Mouse (Mus musculus): Measurements from ENCODE around the gene Dlg5. TPM values are rescaled to one million over a fixed set of nuclear protein-coding genes. Genes with fewer than 3 reads are reported as not detected.

Dlg5 gene
- polyA plus RNA-seq, 1 experiment from 2014 or later = 32.5 TPM

DNA sequence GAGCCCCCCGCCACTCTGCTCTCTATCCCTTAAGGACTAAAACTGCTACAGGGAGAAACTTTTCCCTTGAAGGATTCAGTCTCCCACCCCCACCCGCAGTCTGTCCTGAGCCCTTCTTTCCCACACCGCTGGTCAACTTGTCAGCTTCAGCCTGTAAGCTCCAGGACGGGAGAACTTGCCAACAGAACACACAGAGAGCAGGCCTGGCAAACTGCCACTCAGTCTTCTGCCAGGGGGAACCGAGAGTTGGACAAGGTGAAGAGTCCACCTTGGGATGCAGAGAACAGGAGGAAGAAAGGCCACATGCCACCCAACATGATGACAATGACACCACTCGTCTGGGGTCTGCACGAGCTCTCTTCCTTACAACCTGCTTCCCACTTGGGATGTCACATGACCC lies 56.1 kb downstream of the Dlg5 start:
- no peak for DNase-seq (ENCODE audit: low spot score)
- 0 out of 2 replicates have a peak, but pooled peaks cover 8% of the 10 kb centered on the region for H3K36me3 ChIP-seq (replicated peaks; ENCODE audit: control insufficient read depth, insufficient read depth)

DNA sequence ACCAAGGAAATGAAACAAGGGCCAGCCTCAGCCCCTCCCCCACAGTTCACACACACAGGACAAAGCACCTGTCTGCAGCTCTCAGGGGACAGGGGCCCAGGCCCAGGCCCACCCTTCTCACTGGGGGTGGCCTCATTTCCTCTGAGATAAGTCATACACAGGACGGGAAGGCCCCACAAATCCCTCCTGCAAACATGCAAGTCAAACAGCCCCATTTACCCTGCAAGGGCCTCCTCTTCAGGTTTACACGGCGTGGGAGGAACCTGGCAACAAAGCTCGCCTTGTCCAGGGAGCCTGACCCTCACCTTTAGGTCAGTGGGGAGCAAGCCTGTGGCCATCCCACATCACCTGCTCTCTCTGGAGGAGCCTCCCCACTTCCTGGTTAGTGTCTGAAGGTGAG lies 60.2 kb downstream of the Dlg5 start:
- WGBS = 59% methylated on average over 4 of the region's 4 CpGs
- ATAC-seq (ENCODE audit: low FRiP score) (no peak), DNase-seq (ENCODE audit: low spot score) (no peak)
- no peak overlapping the region for H3K4me2 ChIP-seq (replicated peaks)
- H3K9ac ChIP-seq = no peak overlapping the region
- 0 out of 2 replicates have a peak, but pooled peaks cover 8% of the 10 kb centered on the region for H3K36me3 ChIP-seq (replicated peaks; ENCODE audit: control insufficient read depth, insufficient read depth)
- H3K4me3 ChIP-seq (replicated peaks; ENCODE audit: low read length) = no peak overlapping the region
- no peaks in the 10 kb centered on the region for H3K9me3 ChIP-seq (ENCODE audit: control insufficient read depth, low read length)
- no peak overlapping the region for H3K27ac ChIP-seq
- H3K4me1 ChIP-seq (replicated peaks; ENCODE audit: control insufficient read depth, insufficient read depth, low read length) = peaks cover 5% of the 10 kb centered on the region; the same call in 1 of the 2 replicates
- H3K27me3 ChIP-seq (ENCODE audit: control insufficient read depth, insufficient read depth, low read length) = no peaks in the 10 kb centered on the region

More for the DNA sequence above, 56.1 kb downstream of the Dlg5 start:
- Histone ChIP-seq H3K4me1 (replicated peaks; ENCODE audit: control insufficient read depth, insufficient read depth, low read length) (no peaks in the 10 kb centered on the region), H3K9me3 (ENCODE audit: control insufficient read depth, low read length) (no peaks in the 10 kb centered on the region), H3K27ac (no peak overlapping the region), H3K27me3 (ENCODE audit: control insufficient read depth, insufficient read depth, low read length) (no peaks in the 10 kb centered on the region), H3K4me3 (replicated peaks; ENCODE audit: low read length) (no peak overlapping the region), H3K9ac (no peak overlapping the region), H3K4me2 (replicated peaks) (no peak overlapping the region)
- whole genome bisulfite sequencing = 73% methylated on average over 7 of the region's 7 CpGs
- no peak for ATAC-seq (ENCODE audit: low FRiP score)

DNA sequence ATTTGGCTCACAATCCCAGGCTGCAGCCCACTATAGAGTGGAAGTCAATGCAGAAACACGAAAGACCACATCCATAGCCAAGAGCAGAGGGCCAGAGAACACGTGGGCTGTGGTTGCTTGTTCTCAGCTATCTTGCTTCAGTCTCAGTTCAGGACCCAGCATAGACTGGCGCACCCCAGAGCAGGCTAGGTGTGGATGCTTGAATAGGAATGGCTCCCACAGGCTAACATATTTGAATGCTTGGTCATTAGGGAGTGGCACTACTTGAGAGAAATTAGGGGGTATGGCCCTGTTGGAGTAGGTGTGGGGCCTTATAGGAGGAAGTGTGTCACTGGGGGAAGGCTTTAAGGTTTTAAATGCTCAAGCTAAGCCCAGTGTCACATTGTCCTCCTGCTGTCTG lies 62.8 kb downstream of the Dlg5 start:
- no peaks in the 10 kb centered on the region for H3K27me3 ChIP-seq (ENCODE audit: control insufficient read depth, insufficient read depth, low read length)
- no peak for ATAC-seq (ENCODE audit: low FRiP score)
- no peaks in the 10 kb centered on the region for H3K9me3 ChIP-seq (ENCODE audit: control insufficient read depth, low read length)
- peaks cover 5% of the 10 kb centered on the region; the same call in 1 of the 2 replicates for H3K4me1 ChIP-seq (replicated peaks; ENCODE audit: control insufficient read depth, insufficient read depth, low read length)
- WGBS = 86% methylated on average over 3 of the region's 3 CpGs
- no peak overlapping the region for H3K4me3 ChIP-seq (replicated peaks; ENCODE audit: low read length)
- DNase-seq (ENCODE audit: low spot score) = no peak
- no peak overlapping the region for H3K9ac ChIP-seq
- no peaks in the 10 kb centered on the region for H3K36me3 ChIP-seq (replicated peaks; ENCODE audit: control insufficient read depth, insufficient read depth)
- H3K27ac ChIP-seq = no peak overlapping the region
- H3K4me2 ChIP-seq (replicated peaks) = no peak overlapping the region

DNA sequence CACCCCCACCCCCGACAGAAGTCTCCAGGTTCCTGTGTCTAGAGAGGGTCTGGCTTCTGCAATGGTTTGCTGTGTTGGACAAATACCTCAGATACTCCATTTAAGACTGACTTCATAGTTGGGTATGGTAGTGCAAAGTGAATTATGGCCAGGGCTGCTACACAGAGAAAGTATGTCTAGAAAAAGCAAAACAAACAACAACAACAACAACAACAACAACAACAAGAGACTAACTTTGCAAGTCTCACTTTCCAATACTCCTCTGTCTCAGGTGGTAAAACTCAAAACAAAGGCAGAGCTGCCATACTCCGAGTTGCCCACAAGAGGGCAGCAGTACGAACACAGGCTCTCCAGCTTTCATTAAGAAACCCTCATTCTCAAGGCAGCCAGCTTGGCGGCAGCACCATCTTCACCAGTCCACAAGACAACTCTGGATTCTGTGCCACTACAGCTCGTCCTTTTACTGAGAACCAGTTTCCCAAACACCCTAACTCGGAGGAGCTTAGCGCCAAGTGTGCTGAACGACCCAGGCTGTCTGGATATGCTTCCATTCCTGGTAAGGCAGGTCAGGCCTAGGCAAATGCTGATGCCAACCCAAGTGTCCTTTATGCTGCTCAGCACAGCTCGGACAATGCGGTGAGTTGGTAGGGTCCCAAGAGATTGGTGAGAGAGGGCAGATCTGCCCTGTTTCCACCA lies 63.8 kb downstream of the Dlg5 start:
- Histone ChIP-seq H3K4me2 (replicated peaks) (no peak overlapping the region), H3K27ac (peak overlapping the region; percentile 40), H3K9ac (no peak overlapping the region), H3K36me3 (replicated peaks; ENCODE audit: control insufficient read depth, insufficient read depth) (no peaks in the 10 kb centered on the region), H3K27me3 (ENCODE audit: control insufficient read depth, insufficient read depth, low read length) (no peaks in the 10 kb centered on the region), H3K4me1 (replicated peaks; ENCODE audit: control insufficient read depth, insufficient read depth, low read length) (peaks cover 5% of the 10 kb centered on the region; the same call in 1 of the 2 replicates), H3K9me3 (ENCODE audit: control insufficient read depth, low read length) (no peaks in the 10 kb centered on the region), H3K4me3 (replicated peaks; ENCODE audit: low read length) (no peak overlapping the region)
- ATAC-seq (ENCODE audit: low FRiP score) (peak; percentile 71; the same call in 1 of the 2 replicates), DNase-seq (ENCODE audit: low spot score) (peak; percentile 91)
- WGBS = 32% methylated on average over 10 of the region's 10 CpGs

DNA sequence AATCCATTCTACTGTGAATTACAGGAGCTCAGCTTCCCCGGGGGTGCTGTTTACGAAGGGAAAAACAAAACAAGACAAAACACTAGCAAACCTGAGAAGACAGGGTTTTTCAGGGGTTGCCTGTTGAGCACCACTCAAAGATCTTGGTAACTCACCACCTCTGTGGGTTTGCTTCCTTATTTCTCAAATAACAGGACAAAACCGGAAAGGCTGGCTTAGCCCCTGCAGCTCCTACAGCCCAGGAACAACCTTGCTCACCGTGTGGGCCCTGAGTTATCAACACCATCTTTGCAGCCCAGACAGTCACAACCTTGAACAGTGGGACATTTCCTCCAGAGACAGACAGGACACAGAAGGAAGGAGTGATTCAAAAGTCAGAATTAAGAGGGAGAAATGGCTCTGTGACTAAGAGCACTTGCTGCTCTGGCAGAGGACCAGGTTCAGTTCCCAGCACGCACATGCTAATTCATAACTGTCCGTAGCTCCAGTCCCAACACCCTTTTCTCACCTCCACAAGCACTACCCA lies 66.2 kb downstream of the Dlg5 start:
- Histone ChIP-seq H3K27me3 (ENCODE audit: control insufficient read depth, insufficient read depth, low read length) (no peaks in the 10 kb centered on the region), H3K36me3 (replicated peaks; ENCODE audit: control insufficient read depth, insufficient read depth) (peaks cover 14% of the 10 kb centered on the region), H3K27ac (no peak overlapping the region), H3K4me2 (replicated peaks) (no peak overlapping the region), H3K9me3 (ENCODE audit: control insufficient read depth, low read length) (no peaks in the 10 kb centered on the region), H3K9ac (no peak overlapping the region), H3K4me3 (replicated peaks; ENCODE audit: low read length) (no peak overlapping the region), H3K4me1 (replicated peaks; ENCODE audit: control insufficient read depth, insufficient read depth, low read length) (peaks cover 5% of the 10 kb centered on the region; the same call in 1 of the 2 replicates)
- no peak for DNase-seq (ENCODE audit: low spot score)
- no peak for ATAC-seq (ENCODE audit: low FRiP score)
- 83% methylated on average over 6 of the region's 6 CpGs for WGBS

DNA sequence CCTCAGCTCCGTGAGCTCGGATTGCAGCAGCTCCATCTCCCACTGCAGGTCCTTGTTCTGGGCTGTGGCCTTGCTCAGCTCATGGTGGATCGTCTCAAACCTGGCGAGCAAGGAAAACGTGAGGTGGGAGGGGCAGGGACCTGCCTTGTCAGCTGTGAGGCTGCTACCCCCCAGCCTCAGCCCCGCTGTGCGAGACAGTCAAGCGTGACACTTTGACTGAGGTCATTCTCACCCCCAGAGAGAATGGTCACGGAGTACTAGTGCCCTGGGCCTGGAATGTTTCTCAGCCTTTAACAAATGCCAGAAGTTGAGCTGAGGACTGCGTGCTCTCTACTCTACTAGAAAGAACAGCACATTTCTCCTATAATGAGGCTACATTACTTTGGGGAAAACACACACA lies 69.1 kb downstream of the Dlg5 start:
- Histone ChIP-seq H3K4me1 (replicated peaks; ENCODE audit: control insufficient read depth, insufficient read depth, low read length) (no peaks in the 10 kb centered on the region), H3K4me3 (replicated peaks; ENCODE audit: low read length) (no peak overlapping the region), H3K27ac (no peak overlapping the region), H3K9ac (no peak overlapping the region), H3K27me3 (ENCODE audit: control insufficient read depth, insufficient read depth, low read length) (no peaks in the 10 kb centered on the region), H3K4me2 (replicated peaks) (no peak overlapping the region), H3K9me3 (ENCODE audit: control insufficient read depth, low read length) (no peaks in the 10 kb centered on the region), H3K36me3 (replicated peaks; ENCODE audit: control insufficient read depth, insufficient read depth) (peaks cover 22% of the 10 kb centered on the region)
- ATAC-seq (ENCODE audit: low FRiP score) (no peak), DNase-seq (ENCODE audit: low spot score) (no peak)
- WGBS = 52% methylated on average over 10 of the region's 10 CpGs

DNA sequence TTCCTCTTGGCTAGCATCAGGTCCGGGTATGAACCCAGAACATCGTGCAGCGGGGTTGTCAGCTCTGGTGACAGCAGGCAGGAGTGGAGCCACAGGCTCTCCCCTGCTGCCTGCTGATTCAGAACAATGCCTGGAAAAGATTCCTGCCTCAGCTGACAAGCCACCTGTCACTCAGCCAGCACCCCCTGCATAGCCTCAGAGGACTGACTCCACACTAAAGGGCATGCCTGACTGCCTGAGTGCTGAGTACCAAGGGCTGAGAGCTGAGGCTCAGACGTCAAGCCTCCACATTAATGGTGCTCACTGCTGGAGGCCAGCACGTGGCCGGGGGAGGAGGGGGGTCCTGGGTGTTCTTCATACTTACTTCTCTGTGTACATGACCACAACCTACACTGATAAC lies 72.4 kb downstream of the Dlg5 start:
- no peaks in the 10 kb centered on the region for H3K4me1 ChIP-seq (replicated peaks; ENCODE audit: control insufficient read depth, insufficient read depth, low read length)

DNA sequence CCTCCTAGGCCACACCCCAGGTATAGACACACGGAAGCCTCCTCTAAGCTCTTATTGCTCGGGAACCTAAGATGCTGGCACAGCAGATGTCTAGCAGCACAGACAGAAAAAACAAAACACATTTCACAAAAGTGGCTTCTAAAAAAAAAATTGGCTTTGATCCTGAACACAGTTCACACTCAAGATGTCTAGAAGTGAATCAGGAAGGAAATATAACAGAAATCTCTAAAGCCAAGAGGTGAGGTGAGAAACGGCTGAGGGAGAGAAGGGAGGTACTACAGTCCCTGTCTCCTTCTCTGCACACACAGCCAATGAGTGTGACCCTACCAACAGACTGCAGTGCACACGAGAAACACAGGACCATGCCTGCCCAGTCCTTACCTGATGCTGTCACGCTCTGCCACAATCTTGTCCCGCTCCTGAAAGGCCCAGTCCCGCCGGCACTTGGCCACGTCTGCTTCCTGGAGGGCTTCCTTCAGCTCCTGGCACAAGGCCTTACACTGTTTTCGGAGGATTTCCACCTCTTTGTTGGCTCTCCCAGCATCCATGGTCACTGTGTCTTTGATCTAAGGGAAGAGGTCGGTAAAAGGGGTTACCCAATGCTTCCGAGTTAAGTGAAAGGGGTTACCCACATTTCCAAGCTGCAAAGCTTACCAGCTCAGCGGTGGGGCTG lies 73.9 kb downstream of the Dlg5 start:
- WGBS = 86% methylated on average over 13 of the region's 13 CpGs
- Histone ChIP-seq H3K9me3 (ENCODE audit: control insufficient read depth, low read length) (no peaks in the 10 kb centered on the region), H3K4me2 (replicated peaks) (no peak overlapping the region), H3K4me1 (replicated peaks; ENCODE audit: control insufficient read depth, insufficient read depth, low read length) (no peaks in the 10 kb centered on the region), H3K4me3 (replicated peaks; ENCODE audit: low read length) (no peak overlapping the region), H3K9ac (no peak overlapping the region), H3K27ac (no peak overlapping the region), H3K27me3 (ENCODE audit: control insufficient read depth, insufficient read depth, low read length) (no peaks in the 10 kb centered on the region), H3K36me3 (replicated peaks; ENCODE audit: control insufficient read depth, insufficient read depth) (peaks cover 61% of the 10 kb centered on the region)
- ATAC-seq (ENCODE audit: low FRiP score) (no peak), DNase-seq (ENCODE audit: low spot score) (no peak)

More for the DNA sequence above, 72.4 kb downstream of the Dlg5 start:
- Histone ChIP-seq H3K9me3 (ENCODE audit: control insufficient read depth, low read length) (no peaks in the 10 kb centered on the region), H3K27me3 (ENCODE audit: control insufficient read depth, insufficient read depth, low read length) (no peaks in the 10 kb centered on the region), H3K27ac (no peak overlapping the region), H3K4me2 (replicated peaks) (no peak overlapping the region), H3K9ac (no peak overlapping the region), H3K4me3 (replicated peaks; ENCODE audit: low read length) (no peak overlapping the region), H3K36me3 (replicated peaks; ENCODE audit: control insufficient read depth, insufficient read depth) (peaks cover 51% of the 10 kb centered on the region)
- WGBS = 44% methylated on average over 6 of the region's 6 CpGs
- ATAC-seq (ENCODE audit: low FRiP score) = no peak
- no peak for DNase-seq (ENCODE audit: low spot score)

DNA sequence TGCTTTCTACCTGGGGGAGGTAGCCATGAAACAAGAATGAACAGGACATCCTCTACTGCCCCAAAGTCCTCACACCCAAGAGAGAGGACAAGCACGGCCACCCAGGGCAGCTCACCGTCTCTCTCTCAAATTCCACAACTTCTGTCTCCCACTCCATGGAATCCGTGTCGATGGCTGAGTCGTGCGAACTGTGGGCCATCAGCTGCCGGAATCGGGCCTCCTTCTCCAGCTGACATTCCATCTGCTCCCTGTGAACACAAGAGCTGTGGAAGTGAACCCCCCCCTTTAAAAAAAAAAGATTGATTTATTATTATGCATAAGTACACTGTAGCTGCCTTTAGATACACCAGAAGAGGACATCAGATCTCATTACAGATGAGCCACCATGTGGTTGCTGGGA lies 79.7 kb downstream of the Dlg5 start:
- WGBS = 94% methylated on average over 8 of the region's 8 CpGs
- no peak overlapping the region for H3K4me3 ChIP-seq (replicated peaks; ENCODE audit: low read length)
- no peaks in the 10 kb centered on the region for H3K9me3 ChIP-seq (ENCODE audit: control insufficient read depth, low read length)
- no peaks in the 10 kb centered on the region for H3K4me1 ChIP-seq (replicated peaks; ENCODE audit: control insufficient read depth, insufficient read depth, low read length)
- no peak overlapping the region for H3K9ac ChIP-seq
- ATAC-seq (ENCODE audit: low FRiP score) = no peak
- no peak overlapping the region for H3K27ac ChIP-seq
- peaks cover 81% of the 10 kb centered on the region for H3K36me3 ChIP-seq (replicated peaks; ENCODE audit: control insufficient read depth, insufficient read depth)
- DNase-seq (ENCODE audit: low spot score) = no peak
- H3K27me3 ChIP-seq (ENCODE audit: control insufficient read depth, insufficient read depth, low read length) = no peaks in the 10 kb centered on the region
- H3K4me2 ChIP-seq (replicated peaks) = no peak overlapping the region
